Mouse (Mus musculus): ENCODE results near the gene Armcx1. TPM values are rescaled to one million over a fixed set of nuclear protein-coding genes. Genes with fewer than 3 reads are reported as not detected.
"Not testable (repeated sequence)": the region's sequence is repeated elsewhere in the genome, so short reads cannot be mapped to it uniquely, and the experiment has no call there.

The Armcx1 gene
- total RNA-seq (2021) = 1 to 10 TPM; 1.7 to 1.9 TPM
- long read RNA-seq, experiment 1 = 0 reads
- long read RNA-seq, experiment 2, partial matches to known transcripts = 0 of 2 reads
- long read RNA-seq, experiment 2, other reads (novel, unspliced or antisense) = 1 of 2 reads

GRCm38 (mm10) chrX:134717752-134718308 is at the start of gene Armcx1:
Gene Armcx1 (plus strand): TSS chrX:134717963.
- DNase-seq = peak; percentile 23 to 35
- intact Hi-C loops (cut with DNase I) = no loop called here

- no peak for DNase-seq
- intact Hi-C loops (cut with DNase I) = no loop called here
Measured at GRCm38 (mm10) chrX:134675022-134675421, 42.7 kb upstream of the Armcx1 start.

GRCm38 (mm10) chrX:134675959-134676358 is 41.8 kb upstream of the Armcx1 start:
- no peak for DNase-seq
- intact Hi-C loops (cut with DNase I) = no loop called here

DNA sequence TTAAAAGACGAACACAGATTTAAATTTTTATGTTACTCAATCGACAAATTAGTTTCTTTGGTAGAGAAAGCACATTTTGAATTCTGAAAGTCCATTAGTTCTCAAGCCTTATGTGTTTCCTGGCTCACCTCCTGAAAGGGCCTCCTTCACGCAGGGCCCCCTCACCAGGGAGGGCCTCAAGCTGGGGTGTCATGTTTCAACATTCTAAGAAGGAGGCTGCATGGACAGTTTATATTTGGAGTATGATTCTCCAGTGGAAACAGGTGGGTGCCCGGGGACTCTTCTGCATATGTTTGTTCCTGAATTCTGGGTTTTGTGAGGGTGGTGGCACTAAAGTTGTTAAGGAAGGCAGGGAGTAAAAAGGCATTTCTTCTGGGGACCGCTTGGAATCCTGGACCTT is 32.8 kb upstream of the Armcx1 start:
- intact Hi-C loops (cut with DNase I) = no loop called here
- no peak for DNase-seq

- DNase-seq = peak; percentile 15 to 29
- intact Hi-C loops (cut with DNase I) = no loop called here
Measured at GRCm38 (mm10) chrX:134686267-134686666, 31.5 kb upstream of the Armcx1 start, which contains the start of gene Armcx4. Gene Armcx4 (plus strand): TSS chrX:134686519.

DNA sequence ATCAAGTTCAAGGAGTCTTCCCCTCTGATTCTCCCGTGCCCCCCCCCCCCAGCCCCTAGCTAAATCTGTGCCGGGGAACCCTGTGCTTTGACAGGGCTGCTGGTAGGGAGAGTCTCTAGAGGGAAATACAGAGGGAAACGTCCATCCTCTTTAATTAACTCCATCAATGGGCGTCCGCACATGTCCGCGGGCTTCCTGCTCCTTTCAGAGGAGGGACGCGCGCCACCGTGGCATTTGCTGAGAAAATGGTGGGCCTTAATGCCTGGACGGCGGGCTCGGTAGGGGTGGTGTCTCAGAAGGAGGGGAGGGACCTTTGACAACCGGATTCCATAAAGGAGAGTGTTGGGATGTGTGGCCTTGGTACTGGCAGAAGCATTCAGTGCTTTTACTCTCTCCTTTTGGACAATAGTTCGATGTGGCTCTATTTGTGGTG is 31.0 kb upstream of the Armcx1 start:
- intact Hi-C loops (cut with DNase I) = no loop called here

GRCm38 (mm10) chrX:134689676-134690075 is 28.1 kb upstream of the Armcx1 start:
- no peak for DNase-seq
- intact Hi-C loops (cut with DNase I) = no loop called here

More for the DNA sequence above, 31.0 kb upstream of the Armcx1 start:
- DNase-seq = peak in 1 of 2 experiments; percentile 19

GRCm38 (mm10) chrX:134690871-134691539 is 26.8 kb upstream of the Armcx1 start:
- intact Hi-C loops (cut with DNase I) = no loop called here
- DNase-seq = no peak

GRCm38 (mm10) chrX:134691540-134691935 is 26.2 kb upstream of the Armcx1 start:
- intact Hi-C loops (cut with DNase I) = no loop called here
- no peak for DNase-seq

GRCm38 (mm10) chrX:134716863-134717262 is 900 bp upstream of the Armcx1 start:
- intact Hi-C loops (cut with DNase I) = no loop called here

GRCm38 (mm10) chrX:134718524-134718923 is 761 bp downstream of the Armcx1 start:
- DNase-seq = peak; percentile 25 to 30
- intact Hi-C loops (cut with DNase I) = no loop called here

More at GRCm38 (mm10) chrX:134716863-134717262, 900 bp upstream of the Armcx1 start:
- no peak for DNase-seq

GRCm38 (mm10) chrX:134723762-134724161 is 6.0 kb downstream of the Armcx1 start:
- DNase-seq; intact Hi-C loops (cut with DNase I): not testable (repeated sequence)

DNA sequence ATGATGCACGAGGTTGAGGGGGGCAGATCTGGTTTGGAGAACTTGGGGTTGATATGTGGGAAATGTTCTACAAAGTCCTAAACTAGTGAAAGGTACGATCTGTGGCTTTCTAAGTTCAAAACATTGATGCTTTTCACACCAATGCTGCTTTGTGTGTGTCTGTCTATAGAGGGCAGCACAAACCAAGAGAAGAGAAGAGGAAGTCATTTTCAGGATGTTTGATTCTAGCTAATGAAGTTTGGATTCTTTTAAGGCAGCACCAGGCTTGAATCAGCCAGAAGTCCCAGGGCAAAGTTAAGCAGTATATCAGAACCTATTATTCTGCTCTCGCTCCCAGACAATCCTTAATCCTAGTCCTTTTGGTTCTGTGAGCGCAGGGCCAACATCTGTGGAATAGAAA is 12.0 kb downstream of the Armcx1 start:
- intact Hi-C loops (cut with DNase I) = loop anchor here (5.0 kb wide), 1 partner anchor 188 kb away; no protein-coding TSS in a partner anchor
- no peak for DNase-seq

DNA sequence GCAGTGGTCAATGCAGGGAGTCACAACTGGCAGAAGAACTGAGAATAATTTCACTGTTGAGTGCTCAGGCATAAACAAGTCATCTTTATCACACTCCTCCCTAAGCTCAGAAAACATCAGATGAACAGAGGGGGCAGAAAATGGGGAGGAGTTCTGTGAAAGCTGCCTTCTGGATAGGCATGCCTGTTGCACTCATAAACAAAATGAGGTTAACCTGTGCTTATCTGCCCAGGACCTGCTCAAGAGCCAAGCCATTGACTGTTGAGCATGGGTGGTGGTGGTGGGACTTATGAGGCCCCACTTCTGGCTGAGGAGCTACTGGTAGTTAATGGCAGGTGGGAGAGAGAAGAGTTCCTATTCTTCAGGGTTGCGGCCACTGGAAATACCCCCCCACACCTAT is 20.0 kb downstream of the Armcx1 start:
- intact Hi-C loops (cut with DNase I) = no loop called here
- no peak for DNase-seq

GRCm38 (mm10) chrX:134739160-134739559 is 21.4 kb downstream of the Armcx1 start:
- intact Hi-C loops (cut with DNase I) = no loop called here
- DNase-seq = no peak

DNA sequence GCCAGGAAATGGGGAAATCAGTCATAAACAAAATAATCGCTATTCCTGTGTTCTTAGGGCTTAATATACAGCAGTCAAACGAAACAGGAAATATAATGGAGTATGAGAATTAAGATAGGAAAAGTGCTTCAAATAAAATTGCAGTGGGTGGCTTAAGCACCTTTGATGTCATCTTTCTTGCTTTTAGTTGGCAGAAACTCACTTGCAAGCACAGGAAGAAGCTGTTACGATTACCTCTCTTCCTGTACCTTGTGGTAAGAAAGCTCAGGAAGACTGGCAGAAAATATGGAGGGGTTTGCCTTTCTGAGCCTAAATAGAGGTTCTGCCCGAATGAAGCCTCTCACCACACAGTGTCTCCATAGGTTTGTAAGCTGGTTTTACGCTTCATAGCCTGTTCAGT is 24.1 kb downstream of the Armcx1 start:
- no peak for DNase-seq
- intact Hi-C loops (cut with DNase I) = loop anchor here (10.0 kb wide), 1 partner anchor 93 kb away; no protein-coding TSS in a partner anchor

GRCm38 (mm10) chrX:134746459-134746858 is 28.7 kb downstream of the Armcx1 start:
- DNase-seq = peak in 1 of 2 experiments; percentile 16

GRCm38 (mm10) chrX:134750764-134751592 is 33.2 kb downstream of the Armcx1 start, which contains the start of gene Armcx6:
Gene Armcx6 (minus strand): TSS chrX:134751417.
- DNase-seq = peak; percentile 29 to 39
- intact Hi-C loops (cut with DNase I) = no loop called here

More at GRCm38 (mm10) chrX:134746459-134746858, 28.7 kb downstream of the Armcx1 start:
- intact Hi-C loops (cut with DNase I) = loop anchor here (2.0 to 10.0 kb wide), 2 partner anchors 88 to 166 kb away; no protein-coding TSS in a partner anchor

GRCm38 (mm10) chrX:134751910-134752309 is 34.1 kb downstream of the Armcx1 start:
- intact Hi-C loops (cut with DNase I) = no loop called here
- DNase-seq = no peak

DNA sequence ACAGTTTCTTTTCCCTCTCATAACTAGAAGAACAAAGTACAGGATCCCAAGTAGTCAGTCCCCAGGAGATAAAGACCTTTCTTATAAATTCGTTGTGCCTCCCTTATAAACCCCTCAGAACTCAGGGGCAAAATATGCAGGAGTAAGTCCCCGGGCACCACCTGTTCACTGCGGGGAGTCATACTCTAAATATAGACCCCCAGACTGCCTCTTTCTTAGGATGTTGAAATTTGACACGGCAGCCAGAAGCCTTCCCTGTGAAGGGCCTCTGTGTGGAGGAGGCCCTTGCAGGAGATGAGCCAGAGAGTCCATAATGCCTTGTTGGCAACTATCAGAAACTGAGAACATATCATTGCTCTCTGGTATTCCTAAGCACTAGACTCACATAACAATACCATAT is 34.8 kb downstream of the Armcx1 start:
- intact Hi-C loops (cut with DNase I) = no loop called here

More for the DNA sequence above, 34.8 kb downstream of the Armcx1 start:
- no peak for DNase-seq
